Mouse (Mus musculus) erythroblast, adult 5-6 weeks (primary cell): ENCODE measurements around the gene Ces1d. TPM values are rescaled to one million over a fixed set of nuclear protein-coding genes. Genes with fewer than 3 reads are reported as not detected.

Experiments used
- ATAC-seq: replicated peaks from 2 replicates; pipeline ENCODE4 v1.8.0; 2016; ENCODE audit warnings: moderate number of reproducible peaks, mild to moderate bottlenecking, moderate TSS enrichment, inconsistent platforms; ENCODE audit not compliant: poor library complexity, low FRiP score, severe bottlenecking
- total RNA-seq, 2 experiments: library from RNA; stranded (forward) in 1 of 2; stranded (reverse) in 1 of 2; fragments of 150-400 nt in 1 of 2; fragments of 200-764, 138-1000 nt in 1 of 2; gene quantifications; 2 replicates each; pipeline versions ENCODE4 v1.2.3 to v1.2.4; 2015 to 2017; ENCODE audit warnings: low replicate concordance in 2 of 2

Ces1d gene
- total RNA-seq, 2 experiments from 2014 or later = not detected

GRCm38 (mm10) chr8:93151401-93151800, 46.2 kb downstream of the Ces1d start:
- ATAC-seq = no peak

GRCm38 (mm10) chr8:93147331-93147730, 50.3 kb downstream of the Ces1d start:
- ATAC-seq = no peak

- ATAC-seq = no peak
These were observed 56.9 kb downstream of the Ces1d start for GRCm38 (mm10) chr8:93140696-93141095.

GRCm38 (mm10) chr8:93132196-93132595, 65.4 kb downstream of the Ces1d start:
- no peak for ATAC-seq

- no peak for ATAC-seq
These were observed 66.2 kb downstream of the Ces1d start, which contains the start of gene Ces1c for GRCm38 (mm10) chr8:93131233-93131980. TSS of gene Ces1c (minus strand) at chr8:93131283.

GRCm38 (mm10) chr8:93126476-93126875, 71.2 kb downstream of the Ces1d start:
- no peak for ATAC-seq

- ATAC-seq = no peak
These were observed 75.6 kb downstream of the Ces1d start for GRCm38 (mm10) chr8:93122005-93122404.

Other genes starting within 250 kb of the Ces1d start
- not detected in 2 replicates for gene Slc6a2, start 237.8 kb downstream of the Ces1d start, total RNA-seq (2015; ENCODE audit: low replicate concordance)
- not detected in 2 replicates for gene Slc6a2, start 237.8 kb downstream of the Ces1d start, total RNA-seq (2017; ENCODE audit: low replicate concordance)
- not detected in 2 replicates for gene Ces1a, start 149.6 kb downstream of the Ces1d start, total RNA-seq (2015; ENCODE audit: low replicate concordance)
- not detected in 2 replicates for gene Ces1a, start 149.6 kb downstream of the Ces1d start, total RNA-seq (2017; ENCODE audit: low replicate concordance)
- not detected in 2 replicates for gene Ces1b, start 117.8 kb downstream of the Ces1d start, total RNA-seq (2015; ENCODE audit: low replicate concordance)
- gene Ces1b, start 117.8 kb downstream of the Ces1d start, total RNA-seq (2017; ENCODE audit: low replicate concordance) = not detected in 2 replicates
- not detected in 2 replicates for gene Ces1c, start 66.6 kb downstream of the Ces1d start, total RNA-seq (2015; ENCODE audit: low replicate concordance)
- not detected in 2 replicates for gene Ces1c, start 66.6 kb downstream of the Ces1d start, total RNA-seq (2017; ENCODE audit: low replicate concordance)
- not detected in 2 replicates for gene Ces1e, start 31.8 kb upstream of the Ces1d start, total RNA-seq (2015; ENCODE audit: low replicate concordance)
- gene Ces1e, start 31.8 kb upstream of the Ces1d start, total RNA-seq (2017; ENCODE audit: low replicate concordance) = not detected in 2 replicates
- not detected in 2 replicates for gene Ces1f, start 81.9 kb upstream of the Ces1d start, total RNA-seq (2015; ENCODE audit: low replicate concordance)
- not detected in 2 replicates for gene Ces1f, start 81.9 kb upstream of the Ces1d start, total RNA-seq (2017; ENCODE audit: low replicate concordance)
- gene Ces1g, start 139.5 kb upstream of the Ces1d start, total RNA-seq (2015; ENCODE audit: low replicate concordance) = not detected in 2 replicates
- gene Ces1g, start 139.5 kb upstream of the Ces1d start, total RNA-seq (2017; ENCODE audit: low replicate concordance) = not detected in 2 replicates
- gene Ces1h, start 181.9 kb upstream of the Ces1d start, total RNA-seq (2015; ENCODE audit: low replicate concordance) = not detected in 2 replicates
- gene Ces1h, start 181.9 kb upstream of the Ces1d start, total RNA-seq (2017; ENCODE audit: low replicate concordance) = not detected in 2 replicates